ENCODE assay signal across 8 mouse cellular contexts in genomic region chr3:52519910-52520608, GRCm38 (mm10).
DNase-seq lines count a peak whose midpoint lies in the region; ATAC-seq lines count a peak whose summit lies in the region.

No protein-coding gene starts in this region.

- no peak overlapping the region for H3K9ac ChIP-seq in heart, embryonic 12.5 days

- no peaks in the 10 kb centered on the region for H3K36me3 ChIP-seq in heart, embryonic 12.5 days

- no peak for DNase-seq in heart, postnatal 25 days (ENCODE audit: low spot score)
- DNase-seq in thymus, postnatal 14 days = peak; percentile 17
- DNase-seq in thymus, postnatal 4 days = no peak
- DNase-seq in layer of hippocampus, adult 9-11 months = peak; percentile 50
- DNase-seq in retina, postnatal 7 days (ENCODE audit: low read depth, low spot score) = peak; percentile 51
- no peak for DNase-seq in liver
- DNase-seq in gastrocnemius, postnatal 25 days = no peak

- no peak overlapping the region for H3K27ac ChIP-seq in heart, embryonic 12.5 days (ENCODE audit: poor library complexity, severe bottlenecking)

- no peak for ATAC-seq in heart, embryonic 12.5 days (ENCODE audit: insufficient number of reproducible peaks, low FRiP score)

- no peak overlapping the region for H3K4me3 ChIP-seq in heart, embryonic 12.5 days

- H3K4me2 ChIP-seq in heart, embryonic 12.5 days = peak overlapping the region; percentile 45

- no peaks in the 10 kb centered on the region for H3K9me3 ChIP-seq in heart, embryonic 12.5 days (replicated peaks)

- intact Hi-C loops in heart, postnatal 25 days (cut with DNase I) = loop anchor here (10.0 kb wide), 1 partner anchor 255 kb away; the partner anchor contains the start of gene Foxo1

- WGBS in heart, embryonic 12.5 days = 47% methylated on average over 22 of the region's 22 CpGs

- H3K27me3 ChIP-seq in heart, embryonic 12.5 days (replicated peaks) = no peaks in the 10 kb centered on the region

- H3K4me1 ChIP-seq in heart, embryonic 12.5 days (replicated peaks) = peaks cover 9% of the 10 kb centered on the region

Comparison
In these comparisons a context has a peak if more than half of its experiments do, and no peak if none do; other contexts are left out.
1. DNase-seq: peak in thymus, postnatal 14 days (single experiment), layer of hippocampus, adult 9-11 months (single experiment) and retina, postnatal 7 days (single experiment); none in heart, postnatal 25 days (single experiment), thymus, postnatal 4 days (single experiment), liver (single experiment) and gastrocnemius, postnatal 25 days (single experiment).